Mouse (Mus musculus): ENCODE results near the gene Kcnh7.

- TF ChIP-seq CTCF (IDR thresholded peaks at IDR 0.05; ENCODE audit: borderline replicate concordance, insufficient read depth, low read depth, low read length) (no peak), POLR2A (IDR thresholded peaks at IDR 0.05; ENCODE audit: borderline replicate concordance, insufficient read depth, low read length) (no peak)
Observed at GRCm38 (mm10) chr2:63117209-63118193, 66.6 kb downstream of the Kcnh7 start.

All from cerebellum, adult 2 months (tissue).